Comparison of ENCODE assay signal across 12 mouse cellular contexts in the genomic region with DNA sequence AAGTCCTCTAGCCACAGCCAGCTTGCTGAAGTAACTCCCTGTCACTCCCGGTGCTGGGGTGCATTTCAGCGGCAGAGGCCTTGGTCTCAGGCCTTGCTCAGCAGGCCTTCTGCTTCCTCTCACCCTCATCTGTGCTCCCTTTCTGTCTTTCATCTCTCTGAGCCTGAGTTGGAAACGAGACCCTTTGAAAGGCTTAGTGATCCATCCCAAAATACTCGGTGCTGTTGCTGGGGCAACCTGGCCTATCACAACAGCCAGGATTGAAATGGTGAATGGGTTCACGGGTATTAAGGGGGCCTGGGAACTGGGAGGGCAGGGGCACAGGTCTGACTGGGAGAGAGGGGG. TPM values are rescaled to one million over a fixed set of nuclear protein-coding genes. Genes with fewer than 3 reads are reported as not detected.
DNase-seq lines count a peak whose midpoint lies in the region; ATAC-seq and TF ChIP-seq lines count a peak whose summit lies in the region.
"Had no signal": no experiment of that assay in that cellular context is flagged by ENCODE, and none has a peak within 500 bp of the region (broad histone marks: within the 10 kb centered on the region; RNA-seq: fewer than 3 reads in every experiment).

No protein-coding gene starts in this region.

- no peak for TF ChIP-seq CTCF in intestine, postnatal 0 days (IDR thresholded peaks at IDR 0.05; ENCODE audit: low read depth)

- H3K4me2 ChIP-seq in intestine, embryonic 15.5 days (replicated peaks) = no peak overlapping the region
- H3K4me2 ChIP-seq in intestine, postnatal 0 days (replicated peaks; ENCODE audit: low read depth) = no peak overlapping the region
- H3K4me2 ChIP-seq in limb, embryonic 11.5 days (ENCODE audit: low read depth, severe bottlenecking) = no peak overlapping the region
- H3K4me2 ChIP-seq in neural tube, embryonic 14.5 days (ENCODE audit: low read depth, low read length) = no peak overlapping the region

- no peaks in the 10 kb centered on the region for H3K27me3 ChIP-seq in intestine, embryonic 15.5 days (replicated peaks)
- no peaks in the 10 kb centered on the region for H3K27me3 ChIP-seq in intestine, postnatal 0 days (replicated peaks; ENCODE audit: control insufficient read depth, insufficient read depth, low read length)
- H3K27me3 ChIP-seq in forebrain, embryonic 10.5 days (ENCODE audit: poor library complexity, severe bottlenecking) = no peaks in the 10 kb centered on the region
- no peaks in the 10 kb centered on the region for H3K27me3 ChIP-seq in limb, embryonic 11.5 days (ENCODE audit: control insufficient read depth, insufficient read depth, low read length)
- H3K27me3 ChIP-seq in neural tube, embryonic 14.5 days (ENCODE audit: control insufficient read depth, insufficient read depth, low read length) = no peaks in the 10 kb centered on the region

- WGBS in intestine, embryonic 15.5 days = 25% methylated on average over 5 of the region's 5 CpGs
- 50% methylated on average over 5 of the region's 5 CpGs for WGBS in intestine, postnatal 0 days
- 3% methylated on average over 5 of the region's 5 CpGs for WGBS in forebrain, embryonic 10.5 days
- WGBS in limb, embryonic 11.5 days = 17% methylated on average over 5 of the region's 5 CpGs
- 8% methylated on average over 5 of the region's 5 CpGs for WGBS in neural tube, embryonic 14.5 days

- H3K36me3 ChIP-seq in intestine, embryonic 15.5 days = no peaks in the 10 kb centered on the region
- H3K36me3 ChIP-seq in intestine, postnatal 0 days (ENCODE audit: control insufficient read depth, insufficient read depth) = no peaks in the 10 kb centered on the region; the same call in 1 of the 2 replicates
- H3K36me3 ChIP-seq in forebrain, embryonic 10.5 days (replicated peaks) = peaks cover 23% of the 10 kb centered on the region
- H3K36me3 ChIP-seq in limb, embryonic 11.5 days (ENCODE audit: control insufficient read depth, insufficient read depth, low read length) = no peaks in the 10 kb centered on the region
- H3K36me3 ChIP-seq in neural tube, embryonic 14.5 days (ENCODE audit: control insufficient read depth, insufficient read depth, low read length) = no peaks in the 10 kb centered on the region

- no peaks in the 10 kb centered on the region for H3K9me3 ChIP-seq in intestine, embryonic 15.5 days
- H3K9me3 ChIP-seq in intestine, postnatal 0 days (ENCODE audit: control insufficient read depth) = no peaks in the 10 kb centered on the region
- no peaks in the 10 kb centered on the region for H3K9me3 ChIP-seq in forebrain, embryonic 10.5 days
- no peaks in the 10 kb centered on the region for H3K9me3 ChIP-seq in limb, embryonic 11.5 days (ENCODE audit: control insufficient read depth, low read length)
- H3K9me3 ChIP-seq in neural tube, embryonic 14.5 days (ENCODE audit: control insufficient read depth, low read length) = no peaks in the 10 kb centered on the region

- no peak overlapping the region for H3K4me3 ChIP-seq in intestine, embryonic 15.5 days (replicated peaks)
- no peak overlapping the region for H3K4me3 ChIP-seq in intestine, postnatal 0 days (ENCODE audit: low read depth, low read length)
- peak overlapping the region; percentile 46 for H3K4me3 ChIP-seq in forebrain, embryonic 10.5 days
- no peak overlapping the region for H3K4me3 ChIP-seq in limb, embryonic 11.5 days (ENCODE audit: low read depth, low read length)
- H3K4me3 ChIP-seq in neural tube, embryonic 14.5 days (ENCODE audit: low read depth, low read length) = no peak overlapping the region

- ATAC-seq in intestine, embryonic 15.5 days = no peak
- ATAC-seq in intestine, postnatal 0 days = no peak
- ATAC-seq in limb, embryonic 11.5 days (ENCODE audit: insufficient number of reproducible peaks, low FRiP score, low TSS enrichment, low read depth) = no peak
- peak; percentile 23 for ATAC-seq in neural tube, embryonic 14.5 days (ENCODE audit: low read depth)
- no peak for ATAC-seq in megakaryocyte progenitor cell, adult 5-6 weeks (replicated peaks; ENCODE audit: poor library complexity)
- ATAC-seq: liver, postnatal 0 days had no signal

- DNase-seq in forebrain, embryonic 10.5 days (ENCODE audit: extremely low spot score, low spot score) = peak; percentile 72
- no peak for DNase-seq in limb, embryonic 11.5 days (ENCODE audit: low spot score)
- DNase-seq in urinary bladder, postnatal 14 days (ENCODE audit: low spot score) = no peak
- DNase-seq in natural killer cell, adult 2 months (ENCODE audit: low spot score in 2 of 2) = no peak
- DNase-seq: cerebellum, adult 2 months; gastrocnemius, postnatal 25 days; kidney, adult 9 months; liver, postnatal 0 days had no signal

- peaks cover 14% of the 10 kb centered on the region for H3K4me1 ChIP-seq in intestine, embryonic 15.5 days (replicated peaks)
- H3K4me1 ChIP-seq in intestine, postnatal 0 days (replicated peaks; ENCODE audit: control insufficient read depth, insufficient read depth, low read length) = 0 out of 2 replicates have a peak, but pooled peaks cover 3% of the 10 kb centered on the region
- peaks cover 77% of the 10 kb centered on the region for H3K4me1 ChIP-seq in forebrain, embryonic 10.5 days
- H3K4me1 ChIP-seq in limb, embryonic 11.5 days (ENCODE audit: control insufficient read depth, insufficient read depth, low read length) = peaks cover 27% of the 10 kb centered on the region
- H3K4me1 ChIP-seq in neural tube, embryonic 14.5 days (ENCODE audit: control insufficient read depth, insufficient read depth, low read length) = peaks cover 20% of the 10 kb centered on the region

- no peak overlapping the region for H3K9ac ChIP-seq in intestine, embryonic 15.5 days
- no peak overlapping the region for H3K9ac ChIP-seq in intestine, postnatal 0 days (ENCODE audit: low read depth, low read length)
- H3K9ac ChIP-seq in limb, embryonic 11.5 days (ENCODE audit: low read length) = no peak overlapping the region
- no peak overlapping the region for H3K9ac ChIP-seq in neural tube, embryonic 14.5 days (replicated peaks; ENCODE audit: low read depth, low read length)
- H3K9ac ChIP-seq: liver, postnatal 0 days had no signal

- H3K27ac ChIP-seq in intestine, embryonic 15.5 days = 0 out of 2 replicates have a peak overlapping the region, but pooled peaks have one; percentile 23
- no peak overlapping the region for H3K27ac ChIP-seq in intestine, postnatal 0 days (ENCODE audit: low read depth, low read length)
- H3K27ac ChIP-seq in forebrain, embryonic 10.5 days = peak overlapping the region; percentile 91
- H3K27ac ChIP-seq in limb, embryonic 11.5 days (replicated peaks; ENCODE audit: low read depth, low read length) = peak overlapping the region; percentile 65; the same call in 1 of the 2 replicates
- H3K27ac ChIP-seq in neural tube, embryonic 14.5 days (ENCODE audit: low read depth, low read length) = peak overlapping the region; percentile 68

RNA-seq across cellular contexts. Expression of gene Trp53i11, which starts 41.1 kb away (rescaled TPM):
- polyA plus RNA-seq in intestine, embryonic 15.5 days (2015; fragmentation: Nextera tagmentation; extraction: Ambion mirVana) = 36.0 and 38.8 TPM in 2 replicates
- 16.4 and 21.8 TPM in 2 replicates for polyA plus RNA-seq in intestine, postnatal 0 days (2015; fragmentation: Nextera tagmentation; extraction: Ambion mirVana)
- polyA plus RNA-seq in forebrain, embryonic 10.5 days (2016; fragmentation: Nextera tagmentation; extraction: Ambion mirVana) = 74.4 and 77.0 TPM in 2 replicates
- polyA plus RNA-seq in limb, embryonic 11.5 days (2014; fragmentation: Nextera tagmentation; extraction: Ambion mirVana) = 32.3 and 41.2 TPM in 2 replicates
- 82.7 and 114 TPM in 2 replicates for polyA plus RNA-seq in neural tube, embryonic 14.5 days (2014; fragmentation: Nextera tagmentation; extraction: Ambion mirVana)
- total RNA-seq in megakaryocyte progenitor cell, adult 5-6 weeks (2015) = 2.2 and 2.4 TPM in 2 replicates
- total RNA-seq in megakaryocyte progenitor cell, adult 5-6 weeks (2017) = 1.00 and 1.8 TPM in 2 replicates
